Mouse (Mus musculus) embryonic facial prominence, embryonic 13.5 days (tissue): ENCODE results near the gene Gxylt2. TPM values are rescaled to one million over a fixed set of nuclear protein-coding genes. Genes with fewer than 3 reads are reported as not detected.

ENCODE experiments used
- ATAC-seq: fragments of 200-750 bp; cut with Nextera tagmentation; 2 replicates; pipeline ENCODE4 v1.8.0; 2017; ENCODE audit warnings: low read depth; ENCODE audit not compliant: insufficient number of reproducible peaks, insufficient read depth, low FRiP score, low TSS enrichment
- H3K27ac ChIP-seq: fragments of 300-500 bp; sonication (generic); 2 replicates; pipeline ENCODE4 v1.5.1; 2015; ENCODE audit warnings: moderate library complexity, mild to moderate bottlenecking, inconsistent platforms
- H3K27me3 ChIP-seq: fragments of 300-500 bp; sonication (generic); 2 replicates; pipeline ENCODE4 v1.6.1; 2015; ENCODE audit warnings: mild to moderate bottlenecking, inconsistent platforms
- H3K36me3 ChIP-seq: fragments of 300-500 bp; sonication (generic); 2 replicates; pipeline ENCODE4 v1.6.1; 2015; ENCODE audit warnings: mild to moderate bottlenecking, inconsistent platforms
- H3K4me1 ChIP-seq: fragments of 300-500 bp; sonication (generic); 2 replicates; pipeline ENCODE4 v1.6.1; 2015; ENCODE audit warnings: inconsistent platforms
- H3K4me2 ChIP-seq: fragments of 300-500 bp; sonication (generic); 2 replicates; pipeline ENCODE4 v1.6.1; 2015; ENCODE audit warnings: moderate library complexity, mild to moderate bottlenecking, inconsistent platforms
- H3K4me3 ChIP-seq: fragments of 300-500 bp; sonication (generic); 2 replicates; pipeline ENCODE4 v1.5.1; 2015; ENCODE audit warnings: mild to moderate bottlenecking, inconsistent platforms
- H3K9ac ChIP-seq: fragments of 300-500 bp; sonication (generic); 2 replicates; pipeline ENCODE4 v1.6.1; 2015; ENCODE audit warnings: mild to moderate bottlenecking, inconsistent platforms
- H3K9me3 ChIP-seq: fragments of 300-500 bp; sonication (generic); 2 replicates; pipeline ENCODE4 v1.6.1; 2016; ENCODE audit warnings: inconsistent platforms
- WGBS: fragments of 180-500 bp; shearing (Covaris S2); methylation state at CpG from one replicate; pipeline ENCODE4 v1.1.7; 2015; ENCODE audit warnings: mixed read lengths; 5-methylcytosine and 5-hydroxymethylcytosine counted together
- polyA plus RNA-seq: library from polyadenylated mRNA; unstranded; fragments of >200 nt; fragmentation: Nextera tagmentation; extraction: Ambion mirVana; gene quantifications from 2 replicates; pipeline ENCODE4 v1.2.1, GENCODE M21; 2015

Gxylt2 gene
- polyA plus RNA-seq, 1 experiment from 2014 or later = 33.2 TPM

GRCm38 (mm10) chr6:100828565-100828964 lies 124.0 kb downstream of the Gxylt2 start:
- ATAC-seq = no peak
- Histone ChIP-seq H3K9me3 (no peaks in the 10 kb centered on the region), H3K27ac (no peak overlapping the region), H3K27me3 (no peaks in the 10 kb centered on the region), H3K36me3 (no peaks in the 10 kb centered on the region), H3K9ac (no peak overlapping the region), H3K4me3 (no peak overlapping the region), H3K4me1 (no peaks in the 10 kb centered on the region), H3K4me2 (no peak overlapping the region)
- 94% methylated on average over 7 of the region's 7 CpGs for WGBS

GRCm38 (mm10) chr6:100829770-100830169 lies 125.2 kb downstream of the Gxylt2 start:
- H3K27me3 ChIP-seq = no peaks in the 10 kb centered on the region
- H3K4me2 ChIP-seq = no peak overlapping the region
- ATAC-seq = no peak
- no peaks in the 10 kb centered on the region for H3K9me3 ChIP-seq
- H3K9ac ChIP-seq = no peak overlapping the region
- no peak overlapping the region for H3K27ac ChIP-seq
- 68% methylated on average over 5 of the region's 5 CpGs for WGBS
- H3K36me3 ChIP-seq = no peaks in the 10 kb centered on the region
- H3K4me1 ChIP-seq = peaks cover 2% of the 10 kb centered on the region; the same call in 1 of the 2 replicates
- H3K4me3 ChIP-seq = no peak overlapping the region

GRCm38 (mm10) chr6:100831188-100831587 lies 126.7 kb downstream of the Gxylt2 start:
- Histone ChIP-seq H3K4me1 (peaks cover 12% of the 10 kb centered on the region; the same call in 1 of the 2 replicates), H3K27me3 (no peaks in the 10 kb centered on the region), H3K4me3 (no peak overlapping the region), H3K9ac (no peak overlapping the region), H3K4me2 (no peak overlapping the region), H3K36me3 (peaks cover 11% of the 10 kb centered on the region), H3K27ac (no peak overlapping the region), H3K9me3 (no peaks in the 10 kb centered on the region)
- WGBS = 81% methylated on average over 3 of the region's 3 CpGs
- no peak for ATAC-seq

GRCm38 (mm10) chr6:100831751-100832150 lies 127.2 kb downstream of the Gxylt2 start:
- Histone ChIP-seq H3K4me3 (no peak overlapping the region), H3K36me3 (peaks cover 17% of the 10 kb centered on the region), H3K4me2 (no peak overlapping the region), H3K27ac (no peak overlapping the region), H3K4me1 (peaks cover 12% of the 10 kb centered on the region; the same call in 1 of the 2 replicates), H3K27me3 (no peaks in the 10 kb centered on the region), H3K9me3 (no peaks in the 10 kb centered on the region), H3K9ac (no peak overlapping the region)
- WGBS = 80% methylated on average over 6 of the region's 6 CpGs
- ATAC-seq = no peak

- Histone ChIP-seq H3K9me3 (no peaks in the 10 kb centered on the region), H3K27me3 (no peaks in the 10 kb centered on the region), H3K27ac (peak within 1 kb of the TSS; percentile 91), H3K36me3 (peaks cover 32% of the 10 kb centered on the region), H3K4me3 (peak within 1 kb of the TSS; percentile 81), H3K4me2 (peak within 1 kb of the TSS; percentile 60), H3K4me1 (peaks cover 18% of the 10 kb centered on the region; the same call in 1 of the 2 replicates), H3K9ac (peak within 1 kb of the TSS; percentile 88)
- ATAC-seq = peak; percentile 91
- under 1% methylated on average over 47 of the region's 50 CpGs for WGBS
Measured at GRCm38 (mm10) chr6:100833355-100833754, 128.8 kb downstream of the Gxylt2 start, which contains the start of gene Ppp4r2. Ppp4r2 (plus strand) TSS chr6:100833622.

GRCm38 (mm10) chr6:100833811-100834481 lies 129.4 kb downstream of the Gxylt2 start:
- Histone ChIP-seq H3K9me3 (no peaks in the 10 kb centered on the region), H3K4me2 (peak overlapping the region; percentile 57), H3K4me1 (peaks cover 18% of the 10 kb centered on the region; the same call in 1 of the 2 replicates), H3K9ac (peak overlapping the region; percentile 88), H3K36me3 (peaks cover 37% of the 10 kb centered on the region), H3K27me3 (no peaks in the 10 kb centered on the region), H3K4me3 (peak overlapping the region; percentile 81), H3K27ac (peak overlapping the region; percentile 91)
- WGBS = under 1% methylated on average over 41 of the region's 72 CpGs
- ATAC-seq = peak; percentile 84

- H3K27ac ChIP-seq = 0 out of 2 replicates have a peak overlapping the region, but pooled peaks have one; percentile 91
Measured at GRCm38 (mm10) chr6:100834489-100835160, 130.1 kb downstream of the Gxylt2 start.

GRCm38 (mm10) chr6:100845058-100845457 lies 140.5 kb downstream of the Gxylt2 start:
- Histone ChIP-seq H3K36me3 (peaks cover 53% of the 10 kb centered on the region), H3K27me3 (no peaks in the 10 kb centered on the region), H3K9me3 (no peaks in the 10 kb centered on the region)

More at GRCm38 (mm10) chr6:100834489-100835160, 130.1 kb downstream of the Gxylt2 start:
- Histone ChIP-seq H3K9me3 (no peaks in the 10 kb centered on the region), H3K9ac (peak overlapping the region; percentile 88), H3K4me2 (peak overlapping the region; percentile 57), H3K4me3 (peak overlapping the region; percentile 81), H3K4me1 (peaks cover 18% of the 10 kb centered on the region; the same call in 1 of the 2 replicates), H3K36me3 (peaks cover 43% of the 10 kb centered on the region), H3K27me3 (no peaks in the 10 kb centered on the region)
- 39% methylated on average over 9 of the region's 9 CpGs for WGBS
- no peak for ATAC-seq

GRCm38 (mm10) chr6:100847264-100847663 lies 142.7 kb downstream of the Gxylt2 start:
- Histone ChIP-seq H3K4me3 (no peak overlapping the region), H3K36me3 (peaks cover 49% of the 10 kb centered on the region), H3K27me3 (no peaks in the 10 kb centered on the region), H3K9me3 (no peaks in the 10 kb centered on the region), H3K27ac (no peak overlapping the region), H3K9ac (no peak overlapping the region), H3K4me2 (no peak overlapping the region), H3K4me1 (no peaks in the 10 kb centered on the region)
- ATAC-seq = no peak
- 83% methylated on average over 5 of the region's 5 CpGs for WGBS

More at GRCm38 (mm10) chr6:100845058-100845457, 140.5 kb downstream of the Gxylt2 start:
- Histone ChIP-seq H3K4me3 (no peak overlapping the region), H3K4me1 (no peaks in the 10 kb centered on the region), H3K4me2 (no peak overlapping the region), H3K27ac (no peak overlapping the region), H3K9ac (no peak overlapping the region)
- no peak for ATAC-seq
- WGBS = 95% methylated on average over 4 of the region's 4 CpGs

GRCm38 (mm10) chr6:100848682-100849375 lies 144.3 kb downstream of the Gxylt2 start:
- Histone ChIP-seq H3K9ac (no peak overlapping the region), H3K36me3 (peaks cover 41% of the 10 kb centered on the region), H3K4me3 (no peak overlapping the region), H3K27ac (no peak overlapping the region), H3K4me1 (no peaks in the 10 kb centered on the region), H3K9me3 (no peaks in the 10 kb centered on the region), H3K4me2 (no peak overlapping the region), H3K27me3 (no peaks in the 10 kb centered on the region)
- no peak for ATAC-seq
- WGBS = 90% methylated on average over 9 of the region's 9 CpGs

GRCm38 (mm10) chr6:100850671-100851081 lies 146.1 kb downstream of the Gxylt2 start:
- no peaks in the 10 kb centered on the region for H3K9me3 ChIP-seq
- H3K9ac ChIP-seq = no peak overlapping the region
- no peak overlapping the region for H3K27ac ChIP-seq
- no peak overlapping the region for H3K4me3 ChIP-seq
- WGBS = 84% methylated on average over 9 of the region's 9 CpGs
- no peak for ATAC-seq
- H3K4me1 ChIP-seq = no peaks in the 10 kb centered on the region
- no peak overlapping the region for H3K4me2 ChIP-seq
- H3K36me3 ChIP-seq = peaks cover 47% of the 10 kb centered on the region
- H3K27me3 ChIP-seq = no peaks in the 10 kb centered on the region
